39 mouse cellular contexts compared by ENCODE assay signal in the genomic region with DNA sequence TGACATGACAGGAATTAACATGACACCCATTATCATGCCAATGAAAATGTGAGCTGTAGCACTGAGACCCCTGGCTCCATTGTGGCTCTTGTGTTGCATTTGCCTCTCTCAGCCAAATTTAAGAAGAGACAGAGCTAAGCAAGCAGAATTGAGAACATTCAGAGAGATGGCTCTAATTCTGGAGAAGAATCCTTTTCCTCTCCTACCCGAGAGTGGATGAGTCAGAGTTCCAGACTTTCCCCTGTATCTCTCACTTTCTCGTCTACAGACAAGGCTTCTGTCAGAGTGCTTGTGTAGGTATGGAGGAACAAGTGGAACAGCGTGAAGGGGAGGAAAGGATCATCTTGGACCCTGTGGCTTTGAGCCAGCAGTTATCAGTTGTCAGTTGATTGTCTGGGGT. TPM values are rescaled to one million over a fixed set of nuclear protein-coding genes. Genes with fewer than 3 reads are reported as not detected.
"Had no signal": no experiment of that assay in that cellular context is flagged by ENCODE, and none has a peak within 500 bp of the region (broad histone marks: within the 10 kb centered on the region; RNA-seq: fewer than 3 reads in every experiment).

No protein-coding gene starts in this region.

- DNase-seq: cerebellum, adult 8-10 months; cerebellum, adult 9-10 months; cerebellum, adult 9-11 months; cerebellum, postnatal 10 days; cerebellum, postnatal 14 days; cerebellum, postnatal 25 days; cerebellum, postnatal 36 days; embryo, embryonic 11 days; forebrain, postnatal 0 days; gastrocnemius, adult 2 months; gastrocnemius, postnatal 10 days; gastrocnemius, postnatal 14 days; gastrocnemius, postnatal 25 days; gastrocnemius, postnatal 36 days; heart, adult 11 months; heart, adult 18-20 months; heart, adult 2 months had no signal

- H3K9me3 ChIP-seq: embryonic facial prominence, embryonic 10.5 days; embryonic facial prominence, embryonic 12.5 days; embryonic facial prominence, embryonic 13.5 days; embryonic facial prominence, embryonic 15.5 days; forebrain, embryonic 10.5 days; forebrain, embryonic 12.5 days; forebrain, embryonic 13.5 days; forebrain, embryonic 15.5 days had no signal

- H3K4me2 ChIP-seq: embryonic facial prominence, embryonic 12.5 days; embryonic facial prominence, embryonic 13.5 days; embryonic facial prominence, embryonic 15.5 days; forebrain, embryonic 12.5 days; forebrain, embryonic 13.5 days; forebrain, embryonic 15.5 days had no signal

- H3K9ac ChIP-seq: embryonic facial prominence, embryonic 12.5 days; embryonic facial prominence, embryonic 13.5 days; embryonic facial prominence, embryonic 15.5 days; forebrain, embryonic 12.5 days; forebrain, embryonic 13.5 days; forebrain, embryonic 15.5 days; forebrain, postnatal 0 days had no signal

- ATAC-seq: forebrain, embryonic 13.5 days; forebrain, embryonic 14.5 days; forebrain, embryonic 15.5 days; forebrain, embryonic 16.5 days; forebrain, postnatal 0 days had no signal

- H3K27me3 ChIP-seq: embryonic facial prominence, embryonic 12.5 days; embryonic facial prominence, embryonic 13.5 days; embryonic facial prominence, embryonic 15.5 days; forebrain, embryonic 12.5 days; forebrain, embryonic 13.5 days; forebrain, embryonic 15.5 days had no signal

- H3K4me3 ChIP-seq: embryonic facial prominence, embryonic 10.5 days; embryonic facial prominence, embryonic 12.5 days; embryonic facial prominence, embryonic 13.5 days; embryonic facial prominence, embryonic 15.5 days; erythroblast, embryonic 14.5 days; forebrain, embryonic 10.5 days; forebrain, embryonic 12.5 days; forebrain, embryonic 13.5 days; forebrain, embryonic 15.5 days; gastrocnemius, adult 2 months; heart, adult 2 months had no signal

- H3K4me1 ChIP-seq: embryonic facial prominence, embryonic 10.5 days; embryonic facial prominence, embryonic 12.5 days; embryonic facial prominence, embryonic 13.5 days; embryonic facial prominence, embryonic 15.5 days; forebrain, embryonic 10.5 days; forebrain, embryonic 12.5 days; forebrain, embryonic 13.5 days; forebrain, embryonic 15.5 days had no signal

- H3K27ac ChIP-seq: embryonic facial prominence, embryonic 10.5 days; embryonic facial prominence, embryonic 12.5 days; embryonic facial prominence, embryonic 13.5 days; embryonic facial prominence, embryonic 15.5 days; forebrain, embryonic 10.5 days; forebrain, embryonic 12.5 days; forebrain, embryonic 13.5 days; forebrain, embryonic 15.5 days; gastrocnemius, adult 2 months; heart, adult 2 months had no signal

RNA-seq across cellular contexts. Expression of gene 1700017N19Rik, which starts 26.2 kb away (rescaled TPM):
- total RNA-seq: common myeloid progenitor, adult 5-6 weeks; forebrain, postnatal 0 days; gastrocnemius, adult 18-20 months; gastrocnemius, adult 2 months; gastrocnemius, adult 8-10 months; gastrocnemius, postnatal 10 days; gastrocnemius, postnatal 14 days; gastrocnemius, postnatal 25 days; gastrocnemius, postnatal 36 days; gastrocnemius, postnatal 4 days; granulocyte monocyte progenitor cell, adult 5-6 weeks; heart, adult 18-20 months; heart, adult 2 months; heart, adult 8-10 months had no signal
- polyA plus RNA-seq: cortical plate, adult 2 months; embryonic facial prominence, embryonic 10.5 days; embryonic facial prominence, embryonic 11.5 days; embryonic facial prominence, embryonic 12.5 days; embryonic facial prominence, embryonic 13.5 days; embryonic facial prominence, embryonic 14.5 days; embryonic facial prominence, embryonic 15.5 days; erythroblast, embryonic 14.5 days; forebrain, embryonic 10.5 days; forebrain, embryonic 11.5 days; forebrain, embryonic 12.5 days; forebrain, embryonic 13.5 days; forebrain, embryonic 14.5 days; forebrain, embryonic 15.5 days; forebrain, embryonic 16.5 days; frontal cortex, adult 2 months; heart, adult 2 months had no signal
